Mouse (Mus musculus) heart, adult 18-20 months (tissue): ENCODE data around the gene Cdkn1a. TPM values are rescaled to one million over a fixed set of nuclear protein-coding genes. Genes with fewer than 3 reads are reported as not detected.
A peak's percentile ranks its signal among the peaks of the same experiment; 100 is the strongest.
"Not testable (repeated sequence)": the region's sequence is repeated elsewhere in the genome, so short reads cannot be mapped to it uniquely, and the experiment has no call there.

Experiments
- DNase-seq, 2 experiments: peaks; one replicate each; pipeline ENCODE4 v3.0.0; 2021 to 2022; ENCODE audit warnings: mixed read lengths in 1 of 2
- total RNA-seq, 2 experiments: library from RNA; stranded (reverse); gene quantifications; 2 replicates each; pipeline ENCODE4 v1.2.3; 2021

The Cdkn1a gene
- total RNA-seq, 2 experiments from 2014 or later = 101 to 149 TPM

DNA sequence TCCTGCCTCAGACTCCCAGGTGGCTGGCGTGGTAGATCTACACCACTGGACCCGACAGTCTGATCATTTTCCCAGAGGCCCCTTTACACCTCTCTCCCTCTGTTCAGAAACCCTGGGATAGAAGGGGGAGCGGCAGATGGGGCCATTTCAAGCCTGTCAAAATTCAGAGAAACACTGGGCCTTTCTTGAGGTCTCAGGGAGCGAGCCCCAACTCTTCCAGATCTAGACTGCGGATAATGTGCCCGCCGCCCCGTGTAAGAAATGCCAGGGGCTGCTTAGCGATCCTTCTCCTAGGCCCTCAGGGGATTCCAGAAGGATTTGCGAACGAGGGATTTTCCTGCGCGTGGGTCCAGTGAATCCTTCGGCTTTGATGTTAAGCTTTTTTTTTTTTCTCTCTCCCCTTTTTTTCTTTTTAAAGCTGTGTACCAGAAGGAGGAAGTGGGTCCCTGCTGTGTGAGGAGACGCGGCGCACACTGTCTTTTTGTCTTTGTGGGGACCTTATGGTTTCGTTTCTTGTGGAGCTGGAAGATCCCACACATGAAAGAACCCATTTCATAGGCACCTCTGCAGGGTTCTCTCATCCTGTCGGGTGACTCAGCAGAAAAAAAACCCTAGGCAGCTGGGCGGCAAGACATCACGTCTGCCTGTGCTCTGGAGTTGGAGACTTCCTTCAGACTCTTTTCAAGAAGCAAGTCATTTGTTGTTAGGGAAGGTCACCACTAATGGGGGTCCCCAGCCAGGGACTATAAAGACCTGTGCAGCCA is 9.0 kb upstream of the Cdkn1a start:
- no peak for DNase-seq

DNA sequence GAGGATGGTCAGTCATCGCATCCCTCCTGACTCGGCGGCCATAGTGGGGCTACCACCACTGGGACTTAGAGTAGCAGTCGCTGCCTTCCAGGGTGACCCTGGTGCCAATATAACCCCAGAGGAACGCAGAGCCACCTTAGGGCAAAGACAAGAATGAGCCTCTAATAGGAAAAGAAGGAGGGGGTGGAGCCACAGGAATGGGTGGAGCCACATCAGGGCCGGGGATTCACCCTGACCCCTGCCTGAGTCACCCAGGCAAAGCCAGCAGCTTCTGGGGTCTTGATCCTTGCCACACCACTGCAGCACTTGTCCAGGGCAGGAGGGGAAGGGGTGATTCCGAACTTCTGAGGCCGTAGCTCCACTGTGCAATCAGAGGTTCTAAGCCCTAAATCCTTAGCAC is 7.2 kb upstream of the Cdkn1a start:
- DNase-seq = no peak

GRCm38 (mm10) chr17:29084656-29085055 is 6.1 kb upstream of the Cdkn1a start:
- DNase-seq = peak in 1 of 2 experiments; percentile 1

DNA sequence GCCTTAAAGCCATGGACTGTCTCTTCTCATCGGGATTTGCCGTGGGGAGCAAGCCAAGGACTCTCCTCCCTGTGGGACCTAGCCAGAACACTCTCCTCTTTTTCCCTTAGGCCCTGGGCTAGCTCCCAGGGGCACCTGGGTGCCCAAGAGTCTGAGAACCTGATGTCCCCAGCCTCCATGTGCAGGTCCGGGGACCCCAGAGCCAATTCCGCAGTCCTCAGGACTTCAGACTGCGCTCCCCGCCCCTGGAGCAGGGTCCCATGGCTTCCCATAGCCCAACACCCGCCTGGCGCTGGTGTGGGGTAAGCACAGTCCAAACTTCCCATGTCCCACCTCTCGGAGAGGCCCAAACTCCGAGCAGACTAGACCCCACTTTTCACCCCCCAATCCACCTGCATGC is 5.5 kb upstream of the Cdkn1a start:
- DNase-seq = no peak

DNA sequence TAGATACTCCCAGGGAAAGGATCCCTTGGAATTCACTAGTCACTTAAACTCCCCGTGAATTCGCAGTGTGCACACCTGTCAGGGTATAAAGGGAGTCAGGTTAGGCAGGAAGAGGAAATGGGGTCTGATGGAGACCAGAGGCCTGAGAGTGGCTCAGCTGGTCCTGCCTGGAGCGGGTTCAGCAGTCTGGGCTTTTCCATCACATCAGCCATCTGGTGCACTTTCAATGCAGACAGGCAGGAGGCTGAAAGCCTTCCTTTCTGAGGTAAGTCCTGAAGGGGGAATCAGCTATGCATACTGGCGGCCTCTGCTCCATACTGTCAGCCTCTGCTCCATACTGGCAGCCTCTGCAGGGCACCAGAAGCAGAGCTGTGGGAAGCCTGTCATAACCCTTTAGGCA is 3.9 kb upstream of the Cdkn1a start:
- peak in 1 of 2 experiments; percentile 1 for DNase-seq

DNA sequence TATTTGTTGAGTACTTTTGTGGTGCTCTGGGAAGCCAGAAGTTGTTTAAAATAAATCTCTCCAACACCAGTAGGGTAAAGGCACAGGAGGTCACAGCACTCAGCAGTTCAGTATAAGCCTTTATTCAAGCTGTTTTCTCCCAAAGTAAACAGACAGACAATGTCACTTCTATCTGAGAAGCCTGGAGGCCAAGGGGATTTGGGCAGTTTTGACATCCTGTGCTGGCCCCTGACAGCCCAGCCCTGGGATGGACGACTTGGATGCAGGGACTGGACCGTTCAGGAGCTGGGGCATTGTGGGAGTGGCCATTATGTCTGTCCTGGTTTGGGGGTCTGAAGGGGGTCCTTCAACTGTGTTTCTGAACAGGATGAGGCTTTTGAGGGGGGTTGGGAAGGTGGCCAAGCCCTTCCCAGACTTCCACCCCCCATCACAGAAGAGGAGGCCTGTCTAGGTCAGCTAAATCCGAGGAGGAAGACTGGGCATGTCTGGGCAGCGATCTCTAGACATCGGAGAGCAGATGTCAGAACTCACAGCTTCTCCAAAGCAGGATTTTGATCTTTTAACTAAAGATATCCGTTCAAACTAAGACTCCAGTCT is 670 bp downstream of the Cdkn1a start:
- no peak for DNase-seq

DNA sequence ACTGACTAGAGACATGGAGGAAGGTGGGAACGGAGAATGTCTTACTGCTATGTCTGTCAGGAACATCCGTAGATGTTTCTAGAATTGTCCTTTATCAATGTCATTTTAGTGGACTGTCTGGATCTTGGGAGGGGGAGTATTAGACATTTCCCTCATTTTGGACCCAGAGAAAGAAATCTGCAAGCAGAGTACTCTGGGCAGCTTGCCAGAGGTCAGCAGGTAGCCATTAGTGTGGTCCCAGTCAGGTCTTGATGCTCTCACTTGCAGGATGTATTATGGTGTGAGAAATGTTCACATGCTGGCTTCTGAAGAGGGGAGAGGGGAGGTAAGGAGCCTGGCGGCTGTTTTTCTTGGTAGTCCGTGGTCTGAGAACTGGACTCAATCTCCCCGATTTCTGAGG is 1.7 kb downstream of the Cdkn1a start:
- DNase-seq = no peak

GRCm38 (mm10) chr17:29093110-29093952 is 2.6 kb downstream of the Cdkn1a start:
- DNase-seq = peak; percentile 97

- DNase-seq = peak in 1 of 2 experiments; percentile 38
Measured at GRCm38 (mm10) chr17:29093961-29094309, 3.2 kb downstream of the Cdkn1a start.

DNA sequence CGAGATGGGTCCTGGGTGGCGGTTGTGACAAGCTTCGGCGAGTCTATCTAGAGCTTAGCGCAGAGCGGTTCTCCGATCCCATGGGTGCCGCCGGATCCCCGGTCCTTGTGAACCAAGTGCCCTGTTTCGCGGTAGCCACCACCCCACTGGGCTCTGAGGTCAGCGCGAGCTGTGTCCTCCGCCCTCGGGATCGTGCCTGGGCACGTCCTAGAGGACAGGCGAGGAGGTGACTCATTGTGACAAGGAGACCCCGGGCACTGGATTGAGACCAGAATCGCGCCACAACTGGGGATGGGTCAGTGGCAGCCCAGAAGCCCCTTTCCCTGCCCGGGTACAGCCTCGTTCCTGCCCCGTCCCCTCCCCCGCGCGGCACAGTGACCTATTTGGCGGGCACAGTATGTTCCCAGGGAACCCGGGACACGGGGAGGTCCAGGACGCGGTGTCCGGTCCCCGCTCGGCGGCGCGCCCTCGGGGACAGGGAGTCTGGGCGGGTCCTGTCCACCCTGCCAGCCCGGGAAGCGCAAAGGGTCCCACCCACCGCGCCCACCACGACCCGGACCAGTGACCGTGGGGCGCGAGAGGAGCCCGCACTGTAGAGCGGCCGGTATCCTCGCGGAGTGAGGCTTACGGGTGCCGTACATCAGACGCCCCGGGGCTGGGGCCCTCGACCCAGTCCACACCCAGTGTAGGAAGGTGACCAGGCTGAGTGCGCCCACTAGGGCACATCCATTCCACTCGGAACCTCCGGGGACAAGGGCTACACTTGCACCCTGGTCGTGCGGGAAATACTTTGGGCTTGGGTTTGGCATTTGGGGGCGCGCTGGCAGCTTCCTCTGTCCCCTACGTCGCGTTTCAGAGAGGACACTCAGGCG is 3.8 kb downstream of the Cdkn1a start:
- DNase-seq = peak; percentile 95

- DNase-seq = peak; percentile 98 to 99
Measured at GRCm38 (mm10) chr17:29095201-29095733, 4.5 kb downstream of the Cdkn1a start.

- no peak for DNase-seq
Measured at GRCm38 (mm10) chr17:29096245-29096644, 5.5 kb downstream of the Cdkn1a start.

DNA sequence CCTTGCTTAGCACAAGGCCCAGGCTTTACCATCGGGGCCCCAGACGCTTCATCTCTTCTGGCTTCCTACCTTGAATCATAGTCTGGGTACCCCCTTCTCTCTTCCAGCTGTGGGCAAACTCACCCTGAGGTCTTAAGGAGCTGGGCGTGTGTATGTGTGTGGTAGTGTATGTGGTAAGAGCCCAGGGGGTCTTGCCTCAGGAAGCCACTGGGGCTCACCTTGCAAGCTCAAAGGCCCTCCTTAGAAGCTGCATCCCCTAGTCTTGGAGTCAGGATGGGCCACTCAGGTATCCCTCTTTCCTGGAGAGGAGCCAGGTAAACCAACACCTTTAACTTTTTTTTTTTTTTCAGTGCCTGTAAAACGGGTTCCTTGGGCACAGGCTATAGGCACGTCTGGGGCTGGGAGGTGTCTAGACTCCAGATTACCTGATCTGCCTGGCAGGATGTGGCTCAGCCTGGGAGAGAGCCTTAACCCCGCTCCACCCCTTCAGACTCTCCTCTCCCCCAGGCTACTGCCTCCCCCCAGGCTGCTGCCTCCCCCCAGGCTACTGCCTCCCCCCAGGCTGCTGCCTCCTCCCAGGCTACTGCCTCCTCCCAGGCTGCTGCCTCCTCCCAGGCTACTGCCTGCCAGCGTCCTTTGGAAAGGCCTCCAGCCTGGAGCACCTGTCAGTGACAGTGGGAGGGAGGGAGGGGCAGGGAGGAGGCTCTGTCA is 6.2 kb downstream of the Cdkn1a start:
- DNase-seq = peak in 1 of 2 experiments; percentile 7

- peak in 1 of 2 experiments; percentile 7 for DNase-seq
Measured at GRCm38 (mm10) chr17:29098291-29098690, 7.5 kb downstream of the Cdkn1a start.

GRCm38 (mm10) chr17:29099076-29099475 is 8.3 kb downstream of the Cdkn1a start:
- peak in 1 of 2 experiments; percentile 4 for DNase-seq

- DNase-seq = peak in 1 of 2 experiments; percentile 3
Measured at GRCm38 (mm10) chr17:29100627-29101026, 9.9 kb downstream of the Cdkn1a start.

DNA sequence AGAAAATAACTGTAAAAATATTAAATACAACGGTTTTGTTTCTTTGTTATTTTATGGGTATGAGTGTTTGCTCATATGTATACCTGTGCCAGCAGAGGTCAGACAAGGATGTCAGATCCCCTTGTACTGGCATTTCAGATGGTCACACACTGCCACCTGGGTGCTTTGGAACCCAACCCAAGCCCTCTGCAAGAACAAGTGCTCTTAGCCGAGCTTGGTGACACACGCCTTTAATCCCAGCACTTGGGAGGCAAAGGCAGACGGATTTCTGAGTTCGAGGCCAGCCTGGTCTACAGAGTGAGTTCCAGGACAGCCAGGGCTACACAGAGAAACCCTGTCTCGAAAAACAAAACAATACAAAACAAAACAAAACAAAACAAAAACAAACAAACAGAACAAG is 19.6 kb downstream of the Cdkn1a start:
- not testable (repeated sequence) for DNase-seq

GRCm38 (mm10) chr17:29111332-29111731 is 20.6 kb downstream of the Cdkn1a start:
- no peak for DNase-seq

- DNase-seq = no peak
Measured at GRCm38 (mm10) chr17:29113591-29114352, 23.0 kb downstream of the Cdkn1a start, which contains the start of gene Rab44. Gene Rab44 (plus strand): TSS chr17:29114145.

DNA sequence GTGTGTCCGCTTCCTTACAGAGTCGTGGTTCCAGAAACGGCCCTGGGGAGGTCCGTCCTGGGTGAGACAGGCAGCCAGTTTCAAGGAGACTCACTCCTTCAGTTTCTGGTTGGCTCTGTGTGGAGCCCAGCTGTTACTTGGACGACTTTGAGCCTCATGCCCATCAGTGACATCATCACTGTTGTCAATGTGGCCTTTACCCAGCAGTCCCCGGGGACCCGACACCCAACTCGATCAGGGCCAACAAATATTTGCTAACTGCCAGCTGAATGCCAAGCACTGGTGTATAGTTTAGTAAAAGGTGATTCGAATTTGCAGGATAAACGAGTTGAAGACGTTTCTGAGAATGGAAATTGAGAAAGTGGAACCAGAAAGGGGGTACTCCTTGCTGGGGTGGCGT is 25.2 kb downstream of the Cdkn1a start:
- no peak for DNase-seq
